Comparison of ENCODE assay signal across 13 mouse cellular contexts in the genomic region with DNA sequence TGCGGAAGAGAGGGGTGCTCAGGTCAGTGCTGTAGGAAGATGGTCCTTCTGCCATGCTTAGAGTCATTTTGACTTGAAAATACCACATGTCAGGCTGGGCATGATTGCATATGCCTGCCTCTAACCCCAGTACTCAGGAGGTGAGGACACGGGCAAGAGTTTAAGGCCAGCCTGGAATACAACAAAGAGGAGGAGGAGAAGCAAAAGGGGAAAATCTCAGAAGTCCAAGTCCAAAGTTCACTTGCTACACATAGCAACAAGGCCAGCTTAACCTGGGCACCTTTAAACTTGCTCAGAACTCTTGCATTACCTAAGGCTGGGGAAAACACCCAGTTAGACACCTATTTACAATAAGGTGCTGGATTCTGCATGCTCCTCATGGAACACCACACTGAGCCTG. TPM values are rescaled to one million over a fixed set of nuclear protein-coding genes. Genes with fewer than 3 reads are reported as not detected.
"Had no signal": no experiment of that assay in that cellular context is flagged by ENCODE, and none has a peak within 500 bp of the region (broad histone marks: within the 10 kb centered on the region; RNA-seq: fewer than 3 reads in every experiment).

No protein-coding gene starts in this region.

- H3K4me2 ChIP-seq: limb, embryonic 15.5 days; midbrain, embryonic 12.5 days; neural tube, embryonic 13.5 days; stomach, embryonic 15.5 days had no signal

- H3K4me1 ChIP-seq: limb, embryonic 15.5 days; midbrain, embryonic 12.5 days; neural tube, embryonic 13.5 days had no signal

- H3K9me3 ChIP-seq: limb, embryonic 15.5 days; midbrain, embryonic 12.5 days; neural tube, embryonic 13.5 days; stomach, embryonic 15.5 days had no signal

- H3K27me3 ChIP-seq: limb, embryonic 15.5 days; midbrain, embryonic 12.5 days; neural tube, embryonic 13.5 days; stomach, embryonic 15.5 days had no signal

- ATAC-seq: hindbrain, embryonic 16.5 days; inflammation-experienced regulatory T-cells, adult 6 months; midbrain, embryonic 16.5 days had no signal

- H3K4me3 ChIP-seq: left cerebral cortex, adult 2 months; limb, embryonic 15.5 days; midbrain, embryonic 12.5 days; neural tube, embryonic 13.5 days; stomach, embryonic 15.5 days had no signal

- DNase-seq: lung, adult 18-20 months; retina, postnatal 1 day; right cerebral cortex, postnatal 4 days; thymus, postnatal 36 days had no signal

- H3K9ac ChIP-seq: limb, embryonic 15.5 days; liver, embryonic 14.5 days; midbrain, embryonic 12.5 days; neural tube, embryonic 13.5 days; stomach, embryonic 15.5 days had no signal

- H3K36me3 ChIP-seq: limb, embryonic 15.5 days; midbrain, embryonic 12.5 days; neural tube, embryonic 13.5 days; stomach, embryonic 15.5 days had no signal

- H3K27ac ChIP-seq: left cerebral cortex, adult 2 months; limb, embryonic 15.5 days; liver, embryonic 14.5 days; midbrain, embryonic 12.5 days; neural tube, embryonic 13.5 days; stomach, embryonic 15.5 days had no signal

RNA-seq across cellular contexts. Expression of a gene that starts 19.5 kb away (rescaled TPM):
- polyA plus RNA-seq: neural tube, embryonic 13.5 days had no signal
